ENCODE assay signal across 8 mouse cellular contexts in the genomic region with DNA sequence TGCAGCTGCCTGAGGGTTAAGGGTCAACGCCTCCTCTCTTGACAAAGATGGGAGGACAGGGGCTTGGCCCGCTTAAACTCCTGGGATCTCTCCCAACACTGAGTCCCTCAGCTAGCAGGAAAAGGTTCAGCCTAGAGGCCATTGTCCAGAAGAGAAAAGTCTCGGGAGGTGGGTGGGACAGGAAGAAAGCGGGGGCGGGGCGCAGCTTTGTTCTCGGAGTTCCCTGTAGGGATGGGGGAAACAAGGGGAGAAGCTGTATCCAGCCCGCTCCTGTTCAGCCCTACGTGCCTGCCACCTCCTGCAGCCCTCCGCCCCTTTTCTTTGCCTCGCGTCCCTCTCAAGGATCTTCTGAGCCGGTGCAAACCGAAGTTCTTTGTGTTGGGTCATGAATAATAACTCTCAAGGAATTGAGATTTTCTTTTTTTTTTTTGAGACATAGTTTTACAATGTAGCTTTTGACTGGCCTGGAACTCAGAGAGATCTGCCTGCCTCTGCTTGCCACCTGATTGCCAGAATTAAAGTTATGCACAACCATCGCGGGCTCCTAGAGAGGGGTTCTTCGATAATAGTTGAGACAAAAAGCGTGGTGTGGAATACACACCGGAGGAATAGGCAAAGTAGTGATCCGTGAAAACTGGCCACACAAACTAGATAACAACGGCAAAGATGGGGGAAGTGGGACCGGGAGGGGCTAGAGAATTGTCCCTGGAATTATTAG. TPM values are rescaled to one million over a fixed set of nuclear protein-coding genes. Genes with fewer than 3 reads are reported as not detected.
DNase-seq lines count a peak whose midpoint lies in the region; ATAC-seq and TF ChIP-seq lines count a peak whose summit lies in the region.

No protein-coding gene starts in this region.

- H3K4me1 ChIP-seq in embryonic facial prominence, embryonic 13.5 days = peaks cover 30% of the 10 kb centered on the region
- peaks cover 38% of the 10 kb centered on the region for H3K4me1 ChIP-seq in liver, embryonic 12.5 days

- H3K27me3 ChIP-seq in embryonic facial prominence, embryonic 13.5 days = no peaks in the 10 kb centered on the region
- peaks cover 6% of the 10 kb centered on the region; the same call in 1 of the 2 replicates for H3K27me3 ChIP-seq in liver, embryonic 12.5 days (replicated peaks)
- H3K27me3 ChIP-seq in myocyte (ENCODE audit: control insufficient read depth, insufficient read depth, insufficient read length) = peaks cover 5% of the 10 kb centered on the region

- 4% methylated on average over 22 of the region's 22 CpGs for WGBS in embryonic facial prominence, embryonic 13.5 days
- WGBS in liver, embryonic 12.5 days (ENCODE audit: insufficient replicate concordance) = 3% methylated on average over 22 of the region's 22 CpGs

- peaks cover 2% of the 10 kb centered on the region for H3K36me3 ChIP-seq in embryonic facial prominence, embryonic 13.5 days
- H3K36me3 ChIP-seq in liver, embryonic 12.5 days = no peaks in the 10 kb centered on the region
- no peaks in the 10 kb centered on the region for H3K36me3 ChIP-seq in myocyte (ENCODE audit: control insufficient read depth, insufficient read depth)

- H3K9me3 ChIP-seq in embryonic facial prominence, embryonic 13.5 days = no peaks in the 10 kb centered on the region
- no peaks in the 10 kb centered on the region for H3K9me3 ChIP-seq in liver, embryonic 12.5 days (replicated peaks)

- ATAC-seq in CD4-positive, CD25-positive, alpha-beta regulatory T cell, adult 4 months = peak; percentile 13
- ATAC-seq in embryonic facial prominence, embryonic 13.5 days (ENCODE audit: insufficient number of reproducible peaks, insufficient read depth, low FRiP score, low TSS enrichment, low read depth) = no peak; the same call in 1 of the 2 replicates
- peak; percentile 27 for ATAC-seq in liver, embryonic 12.5 days

- peak overlapping the region; percentile 96 for H3K9ac ChIP-seq in embryonic facial prominence, embryonic 13.5 days
- H3K9ac ChIP-seq in liver, embryonic 12.5 days = peak overlapping the region; percentile 87

- H3ac ChIP-seq in myocyte (ENCODE audit: control insufficient read depth, insufficient read length) = peak overlapping the region; percentile 55

- peak; percentile 56 for TF ChIP-seq POLR2A in myocyte (IDR thresholded peaks at IDR 0.05; ENCODE audit: insufficient read length, low read depth)

- peak overlapping the region; percentile 86 for H3K27ac ChIP-seq in embryonic facial prominence, embryonic 13.5 days
- H3K27ac ChIP-seq in liver, embryonic 12.5 days = peak overlapping the region; percentile 88

- H3K4me2 ChIP-seq in embryonic facial prominence, embryonic 13.5 days = peak overlapping the region; percentile 87
- H3K4me2 ChIP-seq in liver, embryonic 12.5 days = peak overlapping the region; percentile 94
- peak overlapping the region; percentile 95 for H3K4me2 ChIP-seq in myocyte (ENCODE audit: low read depth)

- peak overlapping the region; percentile 82 for H3K4me3 ChIP-seq in embryonic facial prominence, embryonic 13.5 days
- peak overlapping the region; percentile 84 for H3K4me3 ChIP-seq in liver, embryonic 12.5 days
- H3K4me3 ChIP-seq in myocyte = peak overlapping the region; percentile 55

- peaks cover 39% of the 10 kb centered on the region for H3K79me2 ChIP-seq in myocyte (ENCODE audit: control insufficient read depth, insufficient read depth)

- DNase-seq in adrenal gland, adult 8-10 months = peak; percentile 48
- DNase-seq in heart, adult 8-10 months (ENCODE audit: low spot score) = peak; percentile 89
- DNase-seq in kidney, adult 18-20 months = peak; percentile 74
- peak; percentile 68 for DNase-seq in thymus, postnatal 4 days

TF ChIP-seq in myocyte, 11 proteins besides CTCF, POLR2A, EP300 and RAD21:
- TF ChIP-seq MAX (IDR thresholded peaks at IDR 0.05; ENCODE audit: low read depth) (no peak), POLR2AphosphoS2 (IDR thresholded peaks at IDR 0.05; ENCODE audit: insufficient read length, low read depth) (peak; percentile 52), CEBPB (IDR thresholded peaks at IDR 0.05; ENCODE audit: insufficient read depth, poor library complexity, severe bottlenecking) (no peak), MYOD1 (IDR thresholded peaks at IDR 0.05; ENCODE audit: control insufficient read depth in 1 of 3, insufficient read length in 2 of 3, low read depth in 2 of 3) (no peak)

RNA-seq across cellular contexts. Expression of gene Llgl1, which starts 0.6 kb away (rescaled TPM):
- 10 to 100 TPM in 1 of 2 experiments, 1 to 10 TPM in 1; 9.7 to 12.8 TPM for polyA plus RNA-seq in CD4-positive, CD25-positive, alpha-beta regulatory T cell, adult 4 months (2017; shearing (Covaris generic))
- total RNA-seq in adrenal gland, adult 8-10 months (2022) = 10 to 100 TPM; 26.4 to 39.3 (median 32.0) TPM
- 73.5 and 73.8 TPM in 2 replicates for polyA plus RNA-seq in embryonic facial prominence, embryonic 13.5 days (2015; fragmentation: Nextera tagmentation; extraction: Ambion mirVana)
- total RNA-seq in heart, adult 8-10 months (2022) = 10 to 100 TPM; 11.0 to 14.5 (median 11.9) TPM
- 20.2 and 22.1 TPM in 2 replicates for polyA plus RNA-seq in liver, embryonic 12.5 days (2016; fragmentation: Nextera tagmentation; extraction: Ambion mirVana)
- 33.4 TPM for polyA plus RNA-seq in myocyte (2012; fragmentation: generic; extraction: Trizol)

RNA-seq across cellular contexts. Expression of gene Flii, which starts 28.1 kb away (rescaled TPM):
- polyA plus RNA-seq in CD4-positive, CD25-positive, alpha-beta regulatory T cell, adult 4 months (2017; shearing (Covaris generic)) = 100 to 1,000 TPM in 1 of 2 experiments, 10 to 100 TPM in 1; 67.8 to 101 TPM
- total RNA-seq in adrenal gland, adult 8-10 months (2022) = 100 to 1,000 TPM; 162 to 185 (median 177) TPM
- 65.2 and 68.7 TPM in 2 replicates for polyA plus RNA-seq in embryonic facial prominence, embryonic 13.5 days (2015; fragmentation: Nextera tagmentation; extraction: Ambion mirVana)
- total RNA-seq in heart, adult 8-10 months (2022) = 100 to 1,000 TPM; 124 to 147 (median 134) TPM
- polyA plus RNA-seq in liver, embryonic 12.5 days (2016; fragmentation: Nextera tagmentation; extraction: Ambion mirVana) = 41.7 and 43.1 TPM in 2 replicates
- 247 TPM for polyA plus RNA-seq in myocyte (2012; fragmentation: generic; extraction: Trizol)

RNA-seq across cellular contexts. Expression of gene Mief2, which starts 29.2 kb away (rescaled TPM):
- 10 to 100 TPM in 1 of 2 experiments, 1 to 10 TPM in 1; 9.1 to 12.2 TPM for polyA plus RNA-seq in CD4-positive, CD25-positive, alpha-beta regulatory T cell, adult 4 months (2017; shearing (Covaris generic))
- total RNA-seq in adrenal gland, adult 8-10 months (2022) = 10 to 100 TPM; 36.9 to 41.2 (median 38.8) TPM
- 15.6 and 17.8 TPM in 2 replicates for polyA plus RNA-seq in embryonic facial prominence, embryonic 13.5 days (2015; fragmentation: Nextera tagmentation; extraction: Ambion mirVana)
- total RNA-seq in heart, adult 8-10 months (2022) = 10 to 100 TPM; 37.3 to 51.5 (median 39.8) TPM
- polyA plus RNA-seq in liver, embryonic 12.5 days (2016; fragmentation: Nextera tagmentation; extraction: Ambion mirVana) = 4.4 and 4.5 TPM in 2 replicates
- polyA plus RNA-seq in myocyte (2012; fragmentation: generic; extraction: Trizol) = 49.7 TPM
